Mouse (Mus musculus): Measurements from ENCODE around the gene Tmem52b.
A peak's percentile ranks its signal among the peaks of the same experiment; 100 is the strongest.

DNA sequence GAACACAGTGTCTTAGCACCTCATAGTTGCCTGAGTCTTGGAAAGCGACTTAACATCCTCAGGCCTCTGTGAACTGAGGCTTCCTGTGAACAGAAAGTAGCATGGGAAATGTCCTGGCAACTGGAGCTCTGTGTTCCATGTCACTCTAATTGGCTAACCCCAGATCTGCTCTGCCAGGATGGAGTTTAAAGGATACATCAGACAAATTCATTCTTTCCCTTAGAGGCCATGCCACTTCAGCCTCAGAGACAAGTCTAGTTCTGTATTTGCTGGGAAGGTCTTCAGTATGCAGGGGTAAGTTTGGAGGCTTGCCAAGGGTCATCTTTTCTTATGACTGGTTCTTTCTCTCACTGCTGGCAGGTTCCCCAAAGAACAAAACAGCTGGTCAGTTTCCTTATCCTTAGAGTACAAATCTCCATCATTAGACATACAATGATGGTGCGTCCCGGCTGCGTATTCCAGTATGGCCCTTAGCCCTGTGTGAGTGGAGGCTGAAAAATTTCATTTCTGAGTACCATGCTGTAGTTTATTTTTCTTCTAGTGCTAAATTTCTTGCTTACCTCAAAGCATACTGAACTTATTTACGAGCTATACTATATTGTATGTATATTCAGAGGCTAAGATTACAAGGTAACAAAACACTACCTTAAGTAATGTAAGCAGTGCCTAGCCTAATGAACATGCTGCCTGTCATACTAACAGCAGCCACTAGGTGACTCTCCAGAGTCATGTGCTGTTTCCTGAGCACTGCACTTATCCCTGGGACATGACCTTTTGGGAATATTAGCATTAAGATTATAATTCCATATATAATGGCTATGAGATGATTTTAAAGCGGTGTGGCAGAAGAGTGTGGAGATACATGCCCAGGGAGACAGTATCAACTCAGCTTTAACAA, 31.6 kb downstream of the Tmem52b start:
- TF ChIP-seq MAX (IDR thresholded peaks at IDR 0.05), result no peak
- TF ChIP-seq CTCF (IDR thresholded peaks at IDR 0.05; ENCODE audit: control insufficient read depth, insufficient read depth, insufficient read length), result peak; percentile 63
- peak; percentile 51 for TF ChIP-seq USF1 (IDR thresholded peaks at IDR 0.05; ENCODE audit: low read depth)
- no peak for TF ChIP-seq MYOG (IDR thresholded peaks at IDR 0.05; ENCODE audit: control insufficient read depth, extremely low read depth, insufficient read length)
- no peak for TF ChIP-seq FOSL1 (IDR thresholded peaks at IDR 0.05; ENCODE audit: insufficient read depth, low read length, poor library complexity, severe bottlenecking)
- no peak for TF ChIP-seq MYOD1 (IDR thresholded peaks at IDR 0.05; ENCODE audit: control insufficient read depth, insufficient read length, low read depth)
